Mouse (Mus musculus): ENCODE data around the gene Gm36864. TPM values are rescaled to one million over a fixed set of nuclear protein-coding genes. Genes with fewer than 3 reads are reported as not detected.

Gm36864 gene
- polyA plus RNA-seq, 1 experiment: not detected

DNA sequence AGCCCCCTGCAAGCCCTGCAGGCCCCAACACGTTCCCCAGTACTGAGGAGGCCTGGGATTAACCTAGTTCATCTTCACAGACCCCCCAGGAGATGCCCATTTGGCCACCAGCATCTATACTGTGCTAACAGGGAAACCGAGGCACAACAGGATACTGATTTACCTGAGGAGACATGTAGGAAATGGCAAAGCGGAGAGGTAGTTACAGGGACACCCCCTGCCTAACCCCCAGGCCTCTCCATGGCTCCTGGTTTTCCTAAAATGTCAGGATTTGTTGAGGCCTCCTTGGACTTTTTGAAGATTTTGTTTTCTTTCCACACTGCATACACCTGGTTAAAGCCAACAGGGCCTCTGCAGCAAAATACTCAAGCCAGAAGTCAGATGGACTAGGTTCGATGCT is 21.3 kb downstream of the Gm36864 start, which contains the start of gene Acp4:
Gene Acp4 (minus strand): TSS at position 101 of the 400 bp plus-strand sequence.
- no peak for DNase-seq (ENCODE audit: low spot score)

GRCm38 (mm10) chr7:44260410-44260809 is 24.4 kb downstream of the Gm36864 start:
- no peak for DNase-seq (ENCODE audit: low spot score)

DNA sequence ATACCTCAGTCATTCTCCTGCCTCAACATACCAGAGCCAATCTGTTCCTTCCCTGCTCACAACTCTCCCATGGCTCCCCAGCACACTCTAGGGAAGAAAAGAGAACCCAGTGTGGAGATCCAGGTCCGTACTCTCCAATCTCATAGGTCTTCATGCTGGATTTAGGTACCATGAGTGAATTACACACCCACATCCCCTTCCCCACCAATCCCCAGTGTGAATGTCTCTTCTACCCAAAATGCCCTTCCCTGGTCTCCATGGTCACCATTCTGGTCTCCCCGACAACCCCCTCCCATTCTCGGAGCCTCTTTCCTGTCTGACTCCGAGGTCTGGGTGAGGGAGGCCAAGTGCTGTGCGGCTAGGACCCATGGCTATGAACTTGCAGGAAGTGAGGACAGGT is 25.2 kb downstream of the Gm36864 start, which contains the start of gene Gm15517:
Gene Gm15517 (plus strand): TSS at position 301 of the 400 bp plus-strand sequence.
- DNase-seq (ENCODE audit: low spot score): no peak

DNA sequence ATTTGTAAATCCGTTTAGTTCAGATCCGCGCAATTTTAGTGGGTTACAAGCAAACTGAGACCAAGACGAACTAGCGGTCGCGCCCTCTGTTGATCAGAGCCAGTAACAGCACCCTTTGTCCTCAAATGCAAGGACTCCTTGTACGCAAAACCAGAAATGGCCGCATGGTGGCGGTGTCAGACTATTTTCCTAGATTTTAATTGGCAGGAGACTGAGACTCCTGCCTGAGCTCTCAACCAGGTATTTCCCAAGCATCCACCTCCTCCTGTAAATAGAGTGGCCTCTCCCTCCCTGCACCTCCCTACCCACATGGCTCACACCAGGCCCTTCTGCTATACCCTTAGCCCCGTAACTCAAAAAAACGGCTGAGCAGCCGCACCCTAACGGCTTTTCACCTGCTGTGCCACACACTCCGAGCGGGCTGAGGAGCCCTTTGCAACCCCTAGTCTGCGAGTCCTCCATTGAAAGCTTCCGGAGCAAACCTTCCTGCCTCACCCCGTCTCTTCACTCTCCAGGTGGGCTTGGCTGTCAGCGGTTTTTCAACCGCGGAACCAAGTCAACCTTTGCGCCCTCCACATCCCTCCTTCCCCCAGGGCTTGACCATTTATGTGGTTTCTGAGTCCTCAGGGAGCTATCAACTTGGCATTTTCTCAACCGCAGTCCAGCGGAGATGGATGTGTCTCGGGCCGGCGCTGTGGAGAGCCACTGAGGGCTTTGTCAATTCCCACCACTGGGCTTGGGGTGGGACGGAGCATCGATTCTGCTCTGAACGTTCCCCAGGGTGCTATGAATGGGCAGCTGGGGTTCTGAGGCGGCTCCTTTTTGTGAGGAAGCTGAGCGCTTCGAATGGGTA is 27.0 kb downstream of the Gm36864 start:
- peak; percentile 87 for DNase-seq (ENCODE audit: low spot score)

DNA sequence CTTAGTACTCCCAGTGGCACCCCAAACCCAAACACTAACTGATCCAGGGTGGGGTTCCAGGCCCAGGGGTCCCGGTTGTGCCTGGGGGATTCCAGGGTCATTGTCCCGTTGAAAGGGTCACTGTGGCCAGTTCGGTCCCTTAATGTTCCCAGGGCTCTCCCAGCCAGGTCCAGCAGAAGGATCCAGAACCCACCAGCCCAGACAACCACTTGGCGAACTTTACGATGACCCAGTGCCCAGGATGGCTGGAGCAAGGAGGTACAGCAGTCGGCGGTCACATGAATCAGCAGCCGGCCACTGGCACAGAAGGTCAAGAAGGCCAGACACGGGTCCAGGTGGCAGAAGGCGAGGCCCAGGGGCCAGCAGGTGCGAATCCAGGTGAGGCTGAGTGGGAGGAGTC is 32.1 kb downstream of the Gm36864 start:
- DNase-seq (ENCODE audit: low spot score): no peak

DNA sequence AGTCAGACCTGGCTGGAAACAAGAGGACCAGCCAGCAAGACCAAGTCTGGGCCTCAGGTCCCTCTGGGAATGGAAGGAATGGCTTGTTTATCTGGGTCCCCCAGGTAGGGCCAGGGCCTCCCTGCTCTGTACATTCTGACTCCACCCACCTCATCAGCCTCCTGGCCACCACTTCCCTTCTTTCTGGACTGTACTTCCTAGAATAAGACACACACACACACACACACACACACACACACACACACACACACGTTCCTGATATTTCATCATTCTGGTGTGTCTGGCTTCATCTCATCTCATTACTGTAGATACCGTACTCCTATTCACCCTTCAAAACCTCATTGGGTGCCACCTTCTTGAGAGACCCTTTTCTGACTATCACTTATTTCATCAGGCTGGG is 33.4 kb downstream of the Gm36864 start:
- no peak for DNase-seq (ENCODE audit: low spot score)

GRCm38 (mm10) chr7:44271309-44271708 is 35.3 kb downstream of the Gm36864 start:
- no peak for DNase-seq (ENCODE audit: low spot score)

- no peak for DNase-seq (ENCODE audit: low spot score)
Observed at GRCm38 (mm10) chr7:44272546-44272945, 36.6 kb downstream of the Gm36864 start.

DNA sequence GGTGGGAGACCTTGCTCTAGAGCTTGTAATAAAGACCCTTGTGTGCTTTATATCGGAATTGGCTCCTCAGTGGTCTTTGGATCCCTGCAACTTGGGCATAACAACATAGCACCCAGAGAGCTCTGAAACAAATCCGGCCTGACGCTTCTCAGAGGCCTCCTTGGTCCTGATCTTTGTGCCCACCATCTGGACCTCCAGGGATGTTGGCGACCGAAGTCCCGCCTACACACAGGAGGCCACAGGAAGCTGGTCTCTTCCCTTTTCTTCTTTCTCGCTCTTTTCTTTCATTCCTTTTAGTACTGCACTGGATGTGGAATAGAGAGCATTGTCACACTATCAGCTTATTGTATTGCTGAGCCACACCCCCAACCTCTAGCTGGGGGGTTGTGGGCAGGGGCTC is 37.5 kb downstream of the Gm36864 start:
- no peak for DNase-seq (ENCODE audit: low spot score)

DNA sequence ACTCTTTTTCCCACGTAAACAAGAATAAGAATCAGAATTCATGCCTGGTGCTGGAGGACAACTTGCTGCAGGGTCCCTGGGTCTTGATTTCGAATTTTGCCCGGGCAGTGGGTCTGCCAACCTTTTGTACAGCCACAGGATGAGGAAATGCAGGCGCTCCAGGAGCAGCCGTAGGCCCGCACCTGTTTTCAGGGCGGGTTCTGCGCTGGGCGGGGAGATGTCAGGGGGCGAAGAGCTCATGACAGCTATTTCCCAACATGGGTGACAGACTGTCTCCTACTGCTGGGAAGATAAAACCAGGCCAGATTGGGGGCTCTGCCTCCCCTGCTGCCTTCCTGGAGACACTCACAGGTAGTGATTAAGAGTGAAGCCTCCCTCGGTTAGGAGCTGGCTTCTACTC is 38.1 kb downstream of the Gm36864 start:
- no peak for DNase-seq (ENCODE audit: low spot score)

DNA sequence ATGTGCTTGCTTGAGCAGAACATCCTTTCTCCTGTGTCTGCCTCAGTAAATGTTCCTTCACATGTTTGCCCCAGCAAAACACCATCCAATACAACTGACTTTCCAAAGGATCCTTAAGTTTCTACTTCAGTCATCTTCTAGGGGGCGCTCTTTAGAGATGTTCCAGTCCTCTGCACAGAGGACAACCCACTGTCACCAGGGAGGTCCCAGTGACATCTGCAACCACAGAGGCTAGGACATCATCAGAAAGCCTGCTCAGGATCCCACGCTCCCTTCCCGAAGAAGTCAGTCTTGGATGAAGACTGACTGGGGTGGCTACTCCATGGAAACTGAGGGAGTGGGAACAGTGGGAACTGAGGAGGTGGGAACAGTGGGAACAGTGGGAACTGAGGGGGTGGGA is 39.6 kb downstream of the Gm36864 start:
- DNase-seq (ENCODE audit: low spot score): no peak

- DNase-seq (ENCODE audit: low spot score): no peak
Observed at GRCm38 (mm10) chr7:44276461-44277249, 40.7 kb downstream of the Gm36864 start.

- no peak for DNase-seq (ENCODE audit: low spot score)
Observed at GRCm38 (mm10) chr7:44277250-44277622, 41.3 kb downstream of the Gm36864 start.

GRCm38 (mm10) chr7:44280959-44281358 is 45.0 kb downstream of the Gm36864 start:
- no peak for DNase-seq (ENCODE audit: low spot score)

DNA sequence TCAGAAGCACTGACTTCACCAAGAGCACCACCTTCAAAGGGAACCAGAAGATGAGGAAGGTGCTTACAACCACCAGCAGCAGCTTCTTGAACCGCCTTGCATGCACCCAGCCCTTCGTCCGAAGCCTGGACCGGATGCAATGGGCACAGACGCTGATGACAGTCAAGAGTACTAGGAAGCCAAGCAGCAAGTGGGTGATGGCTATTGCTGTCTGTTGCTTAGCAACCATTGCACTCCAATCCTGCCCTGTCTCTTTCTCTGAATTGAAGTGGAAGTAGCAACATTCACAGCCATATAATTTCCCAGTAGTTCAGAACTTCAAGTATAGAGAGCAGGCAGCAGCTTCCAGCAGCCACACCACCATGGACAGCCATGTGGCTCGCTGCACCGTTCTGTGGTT is 45.6 kb downstream of the Gm36864 start:
- DNase-seq (ENCODE audit: low spot score): no peak

GRCm38 (mm10) chr7:44287760-44288159 is 51.8 kb downstream of the Gm36864 start:
- no peak for DNase-seq (ENCODE audit: low spot score)

DNA sequence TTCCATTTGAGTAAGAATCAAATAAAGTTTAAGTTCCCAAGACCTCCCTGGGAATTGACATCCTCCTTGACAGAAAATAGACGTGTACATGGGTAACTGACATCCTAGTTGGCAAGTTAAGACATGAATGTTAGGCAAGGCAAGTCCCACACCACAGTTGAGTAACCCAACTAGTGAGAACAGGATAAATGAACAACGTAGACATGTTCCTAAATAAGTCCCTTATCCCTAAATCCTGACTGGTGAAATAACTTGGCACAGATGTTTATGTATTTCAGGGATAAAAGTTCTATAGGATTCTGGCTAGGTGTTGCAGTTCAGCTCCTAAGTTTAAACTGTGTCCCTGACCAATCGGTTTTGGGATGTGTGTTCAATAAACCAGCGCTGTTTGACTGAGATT is 55.0 kb downstream of the Gm36864 start:
- DNase-seq (ENCODE audit: low spot score): no peak

DNA sequence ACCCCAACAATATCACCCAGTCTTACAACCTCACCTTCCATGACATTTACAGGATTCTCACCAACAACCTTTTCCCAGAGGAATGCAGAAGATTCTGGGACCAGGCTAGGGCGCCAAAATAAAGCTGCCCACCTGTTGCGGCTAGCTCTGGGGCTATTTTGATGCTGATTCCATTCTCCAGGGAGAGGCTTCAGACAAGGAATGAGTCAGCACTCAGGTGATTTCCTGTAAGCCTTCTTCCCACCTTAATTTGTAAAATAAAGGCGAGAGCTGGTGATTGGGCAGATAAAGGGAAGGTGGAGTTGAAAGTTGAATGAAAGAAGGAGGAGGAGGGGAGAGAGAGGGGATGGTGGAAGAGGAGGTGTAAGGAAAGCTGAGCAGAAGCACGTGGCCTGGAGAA is 55.4 kb downstream of the Gm36864 start:
- DNase-seq (ENCODE audit: low spot score): no peak

Other genes starting within 250 kb of the Gm36864 start
- not detected in 2 replicates for gene Klk1b11, start 240.3 kb upstream of the Gm36864 start, polyA plus RNA-seq (2012; rRNA removed)
- gene Klk1b26, start 224.0 kb upstream of the Gm36864 start, polyA plus RNA-seq (2012; rRNA removed): not detected in 2 replicates
- not detected in 2 replicates for gene Klk1b27, start 183.9 kb upstream of the Gm36864 start, polyA plus RNA-seq (2012; rRNA removed)
- gene Klk1b21, start 133.8 kb upstream of the Gm36864 start, polyA plus RNA-seq (2012; rRNA removed): not detected in 2 replicates
- not detected in 2 replicates for gene Klk1b22, start 123.5 kb upstream of the Gm36864 start, polyA plus RNA-seq (2012; rRNA removed)
- not detected in 2 replicates for gene Klk1b16, start 99.4 kb upstream of the Gm36864 start, polyA plus RNA-seq (2012; rRNA removed)
- gene Klk1b24, start 47.9 kb upstream of the Gm36864 start, polyA plus RNA-seq (2012; rRNA removed): not detected in 2 replicates
- not detected in 2 replicates for gene Klk1b3, start 38.0 kb upstream of the Gm36864 start, polyA plus RNA-seq (2012; rRNA removed)
- gene Klk1b4, start 28.7 kb upstream of the Gm36864 start, polyA plus RNA-seq (2012; rRNA removed): not detected in 2 replicates
- not detected in 2 replicates for gene Klk1b5, start 20.2 kb upstream of the Gm36864 start, polyA plus RNA-seq (2012; rRNA removed)
- 0.17 and 0.40 TPM in 2 replicates for gene Klk1, start 10.8 kb upstream of the Gm36864 start, polyA plus RNA-seq (2012; rRNA removed)
- 0.71 and 1.1 TPM in 2 replicates for gene 1700028J19Rik, start 10.5 kb downstream of the Gm36864 start, polyA plus RNA-seq (2012; rRNA removed)
- 100 and 125 TPM in 2 replicates for gene 2410002F23Rik, start 10.5 kb downstream of the Gm36864 start, polyA plus RNA-seq (2012; rRNA removed)
- gene Acp4, start 21.2 kb downstream of the Gm36864 start, polyA plus RNA-seq (2012; rRNA removed): not detected in 2 replicates
- gene Gm15517, start 25.3 kb downstream of the Gm36864 start, polyA plus RNA-seq (2012; rRNA removed): 0.65 TPM in 1 of 2 replicates, not detected in the other
- 17.2 and 19.7 TPM in 2 replicates for gene Clec11a, start 70.7 kb downstream of the Gm36864 start, polyA plus RNA-seq (2012; rRNA removed)
- 0.85 and 1.9 TPM in 2 replicates for gene Shank1, start 74.1 kb downstream of the Gm36864 start, polyA plus RNA-seq (2012; rRNA removed)
- gene Syt3, start 147.9 kb downstream of the Gm36864 start, polyA plus RNA-seq (2012; rRNA removed): 4.1 and 4.3 TPM in 2 replicates
- 1.4 and 1.5 TPM in 2 replicates for gene 1700008O03Rik, start 149.6 kb downstream of the Gm36864 start, polyA plus RNA-seq (2012; rRNA removed)
- 1.7 and 2.3 TPM in 2 replicates for gene Lrrc4b, start 192.8 kb downstream of the Gm36864 start, polyA plus RNA-seq (2012; rRNA removed)
- gene Aspdh, start 229.2 kb downstream of the Gm36864 start, polyA plus RNA-seq (2012; rRNA removed): 0.10 and 0.22 TPM in 2 replicates
- 85.0 and 110 TPM in 2 replicates for gene Josd2, start 231.8 kb downstream of the Gm36864 start, polyA plus RNA-seq (2012; rRNA removed)